Mouse (Mus musculus) frontal cortex, adult 2 months (tissue): Measurements from ENCODE around the gene Fam166b. TPM values are rescaled to one million over a fixed set of nuclear protein-coding genes. Genes with fewer than 3 reads are reported as not detected.

Experiments used
- DNase-seq, 2 experiments: peaks; one replicate each; pipeline ENCODE4 v3.0.0; 2022; ENCODE audit warnings: low spot score in 1 of 2; ENCODE audit errors: extremely low spot score in 1 of 2
- polyA plus RNA-seq: library from polyadenylated mRNA; depleted of rRNA; stranded (reverse); fragments of >200 nt; gene quantifications from 2 replicates; pipeline ENCODE4 v1.2.3, GENCODE M21; 2012

Gene Fam166b
- polyA plus RNA-seq, 1 experiment, result 1.2 TPM

DNA sequence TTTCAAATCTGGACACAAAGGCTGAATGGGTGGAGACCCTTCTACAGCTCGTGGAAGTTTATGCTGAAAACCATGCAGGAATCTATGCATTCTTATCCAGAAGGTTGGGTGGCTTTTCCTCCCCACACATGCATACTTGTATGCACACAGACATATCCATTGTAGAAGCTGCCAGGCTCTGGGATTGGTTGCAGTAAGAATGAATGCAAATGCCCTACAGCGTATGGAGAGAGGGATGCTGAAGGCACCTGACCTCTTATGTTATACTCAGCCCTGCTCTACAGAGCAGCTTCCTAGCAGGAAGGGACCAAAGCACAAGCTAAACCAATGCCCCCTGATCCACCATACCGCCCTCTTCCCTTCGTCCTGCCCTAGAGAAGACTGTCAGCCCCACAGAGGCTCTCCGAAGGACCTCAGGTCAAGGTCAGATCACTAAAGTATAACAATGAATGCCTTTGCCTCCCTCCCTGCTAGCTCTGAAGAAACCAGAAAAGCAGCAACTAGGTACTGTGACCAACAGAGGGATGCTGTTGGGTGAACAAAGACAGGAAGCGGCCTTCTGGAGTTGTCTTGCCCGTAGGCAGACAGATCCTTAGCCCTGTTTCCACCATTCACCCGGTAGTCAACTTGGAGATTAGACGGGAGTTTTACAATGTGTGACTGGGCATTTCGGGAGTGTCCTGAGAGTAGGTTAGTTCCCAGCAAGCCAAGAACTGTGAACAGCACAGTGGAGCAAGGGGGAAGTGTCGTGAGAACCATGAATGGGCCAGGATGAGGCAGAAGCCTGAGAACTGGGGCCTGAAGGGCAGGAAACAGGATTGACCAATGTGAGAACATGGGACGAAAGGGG lies 21.6 kb downstream of the Fam166b start:
- DNase-seq, result no peak

DNA sequence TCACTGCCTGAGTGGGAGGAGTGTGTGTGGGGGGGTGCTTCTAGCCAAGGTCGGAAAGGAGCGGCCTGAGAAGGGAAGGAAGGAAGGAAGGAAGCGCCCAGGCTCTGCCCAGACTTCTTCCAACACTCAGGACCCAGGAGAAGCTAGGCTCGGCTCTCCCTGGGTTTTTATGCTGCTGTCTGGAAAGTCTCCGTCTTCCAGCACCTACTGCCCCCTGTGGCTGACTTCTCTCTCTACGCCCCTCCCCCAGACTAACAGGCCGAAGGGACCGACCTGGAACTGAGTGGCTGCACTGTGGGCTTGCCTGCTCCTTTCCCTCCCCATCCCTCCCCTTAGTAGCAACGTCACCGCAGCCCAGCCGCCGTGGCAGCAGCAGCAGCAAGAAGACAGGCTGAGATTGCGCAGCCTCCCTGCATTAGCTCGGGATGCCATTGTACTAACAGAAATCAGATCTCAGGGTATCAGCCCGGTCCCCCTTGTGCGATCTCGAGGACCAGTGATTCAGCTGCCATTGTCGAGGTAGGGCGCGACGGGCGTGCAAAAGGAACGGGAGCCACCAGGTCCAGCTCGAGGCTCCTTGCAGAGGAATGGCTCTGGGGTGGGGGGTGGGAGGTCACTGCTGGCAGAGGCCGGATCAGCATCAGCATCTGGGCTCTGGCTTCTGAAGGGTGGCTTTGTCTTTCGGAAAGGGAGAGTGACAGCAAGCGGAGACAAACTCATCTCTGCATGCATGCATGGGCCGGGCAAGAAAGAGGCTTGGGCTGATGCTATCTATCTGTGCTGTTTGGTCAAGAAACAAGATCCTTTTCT lies 22.6 kb downstream of the Fam166b start:
- DNase-seq, result peak; percentile 67 to 79

DNA sequence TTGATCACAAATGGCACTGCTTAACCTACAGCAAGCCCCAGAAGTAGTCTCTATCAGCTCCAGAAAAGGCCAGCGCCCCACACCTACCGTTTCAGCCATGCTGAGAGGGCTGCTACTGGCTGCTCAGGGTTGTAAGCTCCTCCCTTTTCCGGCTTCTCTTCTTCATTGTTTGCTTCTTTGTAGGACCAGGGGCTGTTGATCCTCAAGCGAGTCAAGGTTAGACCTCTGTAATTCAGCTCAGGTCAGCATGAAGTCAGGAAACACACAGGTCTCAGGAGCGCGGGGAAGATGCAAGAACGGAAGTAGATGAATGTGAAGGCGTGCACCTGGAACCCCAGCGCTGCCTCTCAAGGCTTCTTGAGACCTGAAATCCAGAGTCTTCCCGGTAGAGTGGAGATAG lies 24.2 kb downstream of the Fam166b start:
- no peak for DNase-seq

DNA sequence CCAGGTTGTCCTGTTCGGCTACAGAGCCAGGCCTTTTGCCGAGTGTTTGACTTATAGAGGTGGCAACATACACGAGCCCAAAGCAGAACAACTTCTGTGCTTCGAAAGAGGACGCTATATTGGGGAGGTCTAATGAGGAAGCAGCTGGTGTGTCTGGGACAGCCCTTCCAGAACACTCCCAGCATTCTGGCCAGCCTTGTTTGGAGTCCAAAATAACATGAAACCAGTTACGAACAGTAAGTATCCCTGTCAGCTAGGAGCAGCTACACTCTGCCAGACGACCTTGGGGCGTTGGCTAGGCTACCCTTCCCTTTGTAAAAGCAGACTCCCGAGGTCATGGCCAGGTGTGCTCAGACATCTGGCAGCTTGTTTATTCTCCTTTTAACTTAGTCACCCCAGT lies 26.7 kb downstream of the Fam166b start:
- no peak for DNase-seq

DNA sequence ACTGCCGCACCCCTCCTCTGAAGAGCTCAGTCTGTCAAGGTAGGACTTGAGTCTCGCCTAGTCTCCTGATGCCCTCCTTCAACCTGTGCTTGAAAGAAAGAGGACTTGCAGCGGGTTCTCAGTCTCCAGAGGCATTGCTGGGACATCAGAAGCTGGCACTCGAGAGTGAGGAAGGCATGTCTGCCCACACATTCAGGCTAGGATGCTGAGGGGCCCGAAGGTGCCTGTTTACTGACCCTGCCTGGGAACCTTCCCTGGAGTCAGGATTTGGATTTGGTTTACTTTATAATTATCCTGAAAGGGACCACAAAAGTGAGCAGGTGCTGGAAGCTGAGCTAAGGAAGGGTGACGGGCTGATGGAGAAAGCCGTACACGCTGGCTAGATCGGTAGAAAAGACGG lies 27.4 kb downstream of the Fam166b start:
- no peak for DNase-seq

DNA sequence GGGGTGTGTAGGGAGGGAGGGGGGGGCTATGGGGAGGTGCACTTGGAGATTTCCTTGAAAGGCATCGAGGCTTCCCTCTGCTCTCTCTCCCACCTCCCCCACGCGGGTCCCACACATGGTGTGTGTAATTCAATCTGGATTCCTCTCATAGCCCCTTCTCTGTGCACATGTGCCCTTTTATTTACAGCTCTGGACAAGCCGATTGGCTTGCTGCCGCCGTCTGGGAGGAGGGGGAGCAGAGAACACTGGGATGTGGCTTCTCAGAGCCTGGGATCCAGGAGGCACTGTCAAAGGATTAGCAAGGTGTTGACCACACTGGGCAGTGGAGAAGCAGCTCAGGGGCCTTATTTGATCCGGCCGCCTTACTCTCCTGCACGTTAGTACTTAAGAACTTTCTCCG lies 28.0 kb downstream of the Fam166b start:
- no peak for DNase-seq

DNA sequence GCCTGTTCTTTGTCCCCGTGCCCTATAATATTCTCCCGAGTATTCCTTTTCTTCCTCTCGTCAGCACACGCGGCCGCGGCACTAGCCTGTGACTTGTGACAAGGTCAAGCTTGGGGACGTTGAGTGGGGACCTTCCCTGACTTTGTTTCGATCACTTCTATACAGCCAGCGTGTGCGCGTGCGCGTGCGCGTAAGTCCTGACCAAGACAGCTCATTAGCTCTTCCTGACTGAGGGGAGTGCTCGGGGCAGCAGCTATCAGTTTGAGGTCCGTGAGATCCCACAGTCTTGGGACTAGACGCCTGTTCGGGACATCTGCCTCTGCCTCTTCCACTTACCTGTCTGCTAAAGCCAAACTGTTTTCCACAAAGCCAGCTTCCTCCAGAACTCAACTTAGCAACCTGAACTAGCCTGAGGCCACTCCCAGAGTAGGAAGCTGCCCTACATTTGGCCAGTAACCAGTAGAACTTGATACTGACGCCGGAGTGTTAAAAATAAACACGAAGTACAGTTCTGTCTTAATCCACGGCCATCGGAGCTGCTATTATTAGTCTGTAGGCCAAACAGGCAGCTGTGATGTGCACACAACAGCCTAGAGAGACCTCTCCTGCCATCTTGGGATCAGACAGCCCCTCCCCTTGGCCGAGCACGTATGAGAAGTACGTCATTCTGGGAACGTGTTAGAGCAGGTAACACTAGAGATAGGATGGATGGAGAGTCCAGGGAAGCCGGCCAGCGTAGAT lies 29.4 kb downstream of the Fam166b start:
- DNase-seq, result no peak

DNA sequence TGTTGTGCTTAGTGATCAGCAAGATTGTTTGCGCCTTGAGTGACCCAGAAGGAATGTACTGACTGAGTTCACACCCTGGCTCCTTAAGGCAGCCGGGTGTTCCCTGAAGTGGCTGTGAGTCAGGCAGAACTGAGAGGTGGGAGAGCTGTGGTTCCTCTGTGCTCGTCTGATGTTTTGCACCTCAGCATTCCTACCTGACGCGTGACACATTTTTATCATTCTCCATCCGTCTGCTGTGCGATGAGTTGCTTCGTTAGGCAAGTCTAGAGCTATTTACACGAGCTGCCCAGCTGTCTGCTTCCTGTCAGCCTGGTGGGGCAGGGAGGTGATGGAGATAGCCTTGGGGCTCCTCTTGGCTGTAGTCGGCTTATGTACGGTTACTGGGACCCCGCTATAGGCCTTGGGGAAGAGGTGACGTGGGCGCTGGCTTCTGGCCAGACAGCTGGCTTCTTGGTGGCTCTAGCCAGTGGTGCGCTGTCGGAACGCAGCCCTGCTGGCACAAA lies 30.1 kb downstream of the Fam166b start:
- peak in 1 of 2 experiments; percentile 47 for DNase-seq

DNA sequence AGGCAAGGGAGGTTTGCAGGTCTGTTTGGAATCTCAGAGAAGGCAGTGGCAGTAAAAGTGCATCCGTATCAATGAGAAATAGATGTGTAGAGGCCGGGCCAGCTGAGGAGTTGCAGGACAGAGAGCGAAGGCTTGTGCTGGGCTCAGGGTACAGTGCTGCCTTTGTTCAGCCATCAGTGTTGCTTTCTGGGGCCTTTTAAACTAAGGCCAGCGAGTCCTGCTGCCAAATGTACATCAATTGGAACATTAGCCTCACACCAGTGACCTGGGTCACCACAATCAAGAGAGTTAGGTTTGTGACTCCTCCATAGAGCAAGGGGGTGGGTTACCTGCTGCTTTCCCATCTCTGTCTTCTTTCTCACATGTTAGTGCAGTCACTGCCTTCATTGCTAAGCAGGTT lies 30.9 kb downstream of the Fam166b start:
- no peak for DNase-seq

DNA sequence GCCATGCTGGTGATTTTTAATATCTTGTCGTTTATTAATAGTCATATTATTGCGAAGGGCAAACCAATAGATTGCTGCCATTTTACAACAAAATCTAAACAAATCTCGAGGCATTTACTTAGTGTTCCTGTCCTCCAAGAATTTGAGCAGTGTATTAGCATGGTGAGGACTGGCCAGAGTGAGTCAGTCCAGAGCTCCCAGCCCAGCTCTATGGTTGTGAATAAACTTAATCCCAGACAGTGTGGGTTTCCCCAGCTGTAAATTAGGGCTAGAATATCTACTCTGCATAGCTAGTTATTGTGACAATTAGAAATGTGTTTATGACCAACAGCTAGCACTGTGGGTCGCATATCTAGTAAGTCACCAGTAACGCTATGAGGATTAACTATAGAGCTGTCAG lies 32.6 kb downstream of the Fam166b start:
- no peak for DNase-seq

DNA sequence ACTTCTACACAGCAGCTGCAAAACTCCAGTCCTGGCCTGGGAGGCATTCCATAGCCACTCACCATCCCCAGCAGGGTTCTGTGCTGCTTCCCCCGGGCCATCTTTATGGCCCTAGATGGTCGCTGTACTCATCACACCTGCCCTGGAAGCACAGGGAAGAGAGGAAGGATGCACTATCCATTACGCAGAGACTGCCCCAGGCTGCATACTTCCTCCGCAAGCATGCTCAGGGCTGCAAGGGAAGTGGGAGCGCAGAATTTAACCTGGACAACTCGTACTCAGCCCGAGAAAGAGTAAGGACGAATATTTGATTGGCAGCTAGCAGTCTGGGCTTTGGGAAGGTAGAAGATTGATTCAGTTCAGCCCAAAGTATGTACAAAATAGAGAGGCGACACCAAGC lies 33.1 kb downstream of the Fam166b start:
- DNase-seq, result no peak

DNA sequence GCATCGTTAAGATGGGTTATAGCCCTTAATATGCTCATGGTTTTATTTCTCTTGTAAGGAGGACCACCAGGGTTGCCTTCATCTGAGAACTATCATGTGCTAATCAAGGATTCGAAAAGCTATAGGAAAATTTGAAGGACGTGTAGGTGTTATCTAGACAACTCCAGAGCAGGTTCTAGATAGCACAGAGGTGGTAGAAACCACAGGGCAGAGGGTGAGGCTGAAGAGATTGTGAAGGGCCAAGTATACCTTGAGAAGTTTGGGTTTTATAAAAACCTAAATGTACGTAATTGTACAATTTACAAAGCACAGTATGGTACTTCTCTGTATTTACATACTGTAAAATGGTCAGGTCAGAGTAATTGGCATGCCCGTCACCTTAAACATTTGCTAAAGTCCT lies 33.8 kb downstream of the Fam166b start:
- no peak for DNase-seq

DNA sequence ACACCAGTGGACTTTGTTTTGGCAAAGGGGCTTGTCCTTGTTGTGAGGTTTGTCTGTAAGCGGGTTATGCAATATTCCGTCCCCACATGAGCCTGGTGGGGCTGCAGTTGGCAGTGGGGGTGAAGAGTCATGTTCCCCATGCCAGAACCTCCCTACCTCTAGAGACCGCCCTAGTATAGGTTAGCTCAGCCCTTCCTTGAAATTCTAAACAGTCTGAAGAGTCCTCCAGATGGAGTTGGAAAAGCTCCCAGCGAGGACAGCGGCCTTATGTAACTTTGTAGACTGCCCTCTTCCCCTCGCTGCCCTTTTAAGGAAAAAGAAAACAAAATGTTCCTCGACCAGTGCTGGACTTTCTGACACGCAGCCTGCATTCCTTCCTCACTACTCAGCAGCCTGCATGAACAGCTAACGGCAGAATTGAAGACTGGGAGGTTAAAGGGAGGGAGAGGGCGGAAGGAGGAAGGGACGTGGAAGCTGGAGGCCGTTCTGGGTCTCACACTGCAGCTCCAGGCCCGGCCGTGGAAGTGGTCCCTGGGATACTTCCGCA lies 34.5 kb downstream of the Fam166b start:
- no peak for DNase-seq

DNA sequence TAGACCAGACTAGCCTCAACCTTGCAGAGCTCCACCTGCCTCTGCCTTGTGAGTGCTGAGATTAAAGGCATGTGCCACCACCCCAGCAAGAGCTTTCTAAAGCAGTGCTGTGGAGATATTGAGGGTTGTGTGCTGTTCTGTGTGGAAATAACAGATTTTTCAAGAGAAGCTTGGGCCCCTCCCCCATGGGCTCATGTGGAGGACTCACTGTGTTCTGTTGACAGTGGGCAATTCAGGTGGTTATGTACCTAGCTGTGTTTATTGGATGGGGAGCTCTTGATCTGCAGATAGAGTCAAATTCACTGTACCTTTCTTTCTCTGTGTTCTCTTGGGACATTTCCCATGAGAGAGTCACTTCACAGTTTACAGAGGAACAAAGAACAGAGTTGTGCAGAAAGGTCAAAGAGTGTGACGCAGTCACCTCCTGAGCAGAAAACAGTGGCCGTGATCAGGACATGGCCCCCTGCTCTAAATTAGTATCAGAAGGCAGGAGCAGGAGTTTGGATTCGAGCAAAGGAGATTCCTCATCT lies 37.3 kb downstream of the Fam166b start:
- DNase-seq, result no peak

DNA sequence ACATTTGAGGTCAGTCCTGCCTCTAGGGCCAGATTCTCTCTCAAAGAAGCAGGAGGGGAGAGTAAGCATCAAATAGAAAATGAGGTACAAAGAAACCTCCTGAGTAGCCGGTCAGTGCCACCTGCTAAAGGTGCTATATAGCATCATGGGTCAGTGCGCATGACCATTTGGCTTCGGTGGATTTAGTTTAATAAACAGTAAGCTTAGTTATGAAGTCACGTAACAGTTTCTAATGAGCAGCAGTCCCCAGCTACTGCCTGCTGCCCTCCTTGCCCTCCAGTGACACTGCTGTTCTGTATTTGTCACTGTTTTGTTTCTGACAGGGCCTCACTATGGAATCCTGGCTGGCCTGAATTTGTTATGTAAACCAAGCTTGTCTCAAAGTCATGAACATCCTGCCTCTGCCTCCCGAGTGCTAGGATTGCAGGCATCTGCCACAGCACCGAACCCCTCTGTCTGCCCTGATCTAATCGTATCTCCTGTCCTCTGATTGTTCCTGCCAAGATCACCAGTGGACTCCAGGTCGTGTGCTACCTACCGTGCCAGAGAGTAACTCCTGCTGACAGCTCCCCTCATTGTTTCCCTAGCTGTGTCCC lies 39.0 kb downstream of the Fam166b start:
- no peak for DNase-seq

DNA sequence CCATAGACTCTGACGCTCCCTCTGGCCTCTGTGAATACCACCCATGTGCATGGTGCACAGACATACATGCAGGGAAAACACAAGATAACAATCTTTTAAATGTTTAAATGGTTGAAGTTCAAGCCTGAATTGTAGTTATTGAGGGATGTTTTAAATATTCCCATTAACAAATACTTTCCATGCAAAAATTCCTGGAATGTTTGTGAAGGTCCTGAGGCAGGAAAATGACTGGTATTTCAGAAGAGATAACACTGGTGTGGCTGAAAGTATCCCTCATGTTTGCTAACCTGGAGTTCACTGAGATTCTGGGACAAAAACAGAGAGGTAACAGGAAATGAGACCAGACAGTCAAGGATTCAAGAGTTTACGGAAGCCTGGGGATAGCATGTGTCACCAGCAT lies 39.5 kb downstream of the Fam166b start:
- no peak for DNase-seq

DNA sequence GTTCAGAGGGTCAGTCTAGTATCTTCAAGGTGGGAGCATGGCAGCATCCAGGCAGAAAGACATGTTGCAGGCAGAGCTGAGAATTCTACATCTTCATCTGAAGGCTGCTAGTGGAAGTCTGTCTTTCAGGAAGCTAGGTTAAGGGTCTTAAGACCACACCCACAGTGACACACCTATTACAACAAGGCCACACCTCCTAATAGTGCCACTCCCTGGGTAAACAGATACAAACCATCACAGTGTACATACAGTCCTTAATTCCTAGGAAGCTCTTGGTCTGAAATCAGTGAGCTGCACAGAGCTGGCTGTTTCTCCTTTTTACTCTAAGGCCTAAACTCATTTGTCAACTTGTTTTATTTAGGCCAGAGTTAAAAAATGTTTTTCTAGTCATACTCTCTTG lies 42.0 kb downstream of the Fam166b start:
- no peak for DNase-seq

DNA sequence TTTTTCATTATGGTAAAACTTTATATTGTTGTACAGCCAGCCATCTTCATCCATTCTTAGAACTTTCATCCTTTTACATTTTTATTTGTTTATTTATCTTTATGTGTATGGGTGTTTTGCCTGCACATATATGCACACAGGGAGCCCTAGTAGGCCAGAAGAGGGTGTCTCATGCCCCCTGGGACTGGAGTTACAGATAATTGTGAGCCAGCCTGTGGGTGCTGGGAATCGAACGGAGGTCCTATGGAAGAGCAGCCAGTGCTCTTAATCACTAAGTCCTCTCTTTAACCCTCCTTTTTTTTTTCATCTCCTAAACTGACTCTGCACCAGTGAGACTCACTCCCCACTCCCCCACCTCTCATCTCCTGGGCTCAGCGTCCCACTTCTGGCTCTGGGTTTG lies 44.4 kb downstream of the Fam166b start:
- no peak for DNase-seq

DNA sequence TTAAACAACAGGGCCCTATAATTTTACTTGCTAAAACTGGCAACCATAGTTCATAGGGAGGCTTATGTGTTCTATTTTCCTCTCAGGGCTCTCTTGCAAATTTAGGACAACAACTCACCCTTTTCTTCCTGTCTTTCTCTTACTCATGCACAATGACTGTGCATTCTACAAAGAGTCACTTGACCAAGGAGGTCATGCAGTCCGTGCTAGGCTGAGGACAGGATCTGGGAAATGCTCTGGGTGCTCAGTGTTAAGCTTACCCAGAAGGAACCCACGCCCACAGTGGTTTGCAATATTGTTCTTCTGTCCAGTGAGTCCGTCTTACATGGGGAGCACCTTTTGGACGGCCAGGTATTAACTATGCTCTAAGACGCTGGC lies 44.9 kb downstream of the Fam166b start:
- DNase-seq, result no peak
